Mouse (Mus musculus) erythroblast, adult 5-6 weeks (primary cell): Measurements from ENCODE around the gene Pdcd1lg2. TPM values are rescaled to one million over a fixed set of nuclear protein-coding genes. Genes with fewer than 3 reads are reported as not detected.

Experiments used
- ATAC-seq: replicated peaks from 2 replicates; pipeline ENCODE4 v1.8.0; 2016; ENCODE audit warnings: moderate number of reproducible peaks, mild to moderate bottlenecking, moderate TSS enrichment, inconsistent platforms; ENCODE audit not compliant: poor library complexity, low FRiP score, severe bottlenecking
- total RNA-seq, 2 experiments: library from RNA; stranded (forward) in 1 of 2; stranded (reverse) in 1 of 2; fragments of 150-400 nt in 1 of 2; fragments of 200-764, 138-1000 nt in 1 of 2; gene quantifications; 2 replicates each; pipeline versions ENCODE4 v1.2.3 to v1.2.4; 2015 to 2017; ENCODE audit warnings: low replicate concordance in 2 of 2

Gene Pdcd1lg2
- total RNA-seq, 2 experiments from 2014 or later, result not detected

- no peak for ATAC-seq
Observed at GRCm38 (mm10) chr19:29488420-29488819, 77.7 kb downstream of the Pdcd1lg2 start.

GRCm38 (mm10) chr19:29489785-29490284, 79.1 kb downstream of the Pdcd1lg2 start:
- ATAC-seq, result no peak

- ATAC-seq, result no peak
Observed at GRCm38 (mm10) chr19:29491467-29491866, 80.7 kb downstream of the Pdcd1lg2 start.

- no peak for ATAC-seq
Observed at GRCm38 (mm10) chr19:29494454-29494853, 83.7 kb downstream of the Pdcd1lg2 start.

GRCm38 (mm10) chr19:29496001-29496597, 85.4 kb downstream of the Pdcd1lg2 start:
- no peak for ATAC-seq

- ATAC-seq, result no peak
Observed at GRCm38 (mm10) chr19:29496786-29497557, 86.3 kb downstream of the Pdcd1lg2 start.

- no peak for ATAC-seq
Observed at GRCm38 (mm10) chr19:29497874-29498273, 87.2 kb downstream of the Pdcd1lg2 start.

GRCm38 (mm10) chr19:29498842-29499456, 88.2 kb downstream of the Pdcd1lg2 start:
- ATAC-seq, result no peak

GRCm38 (mm10) chr19:29500333-29500732, 89.6 kb downstream of the Pdcd1lg2 start:
- no peak for ATAC-seq

- peak; percentile 68; the same call in 1 of the 2 replicates for ATAC-seq
Observed at GRCm38 (mm10) chr19:29501106-29501505, 90.4 kb downstream of the Pdcd1lg2 start.

- peak; percentile 91 for ATAC-seq
Observed at GRCm38 (mm10) chr19:29501507-29501906, 90.8 kb downstream of the Pdcd1lg2 start.

- no peak for ATAC-seq
Observed at GRCm38 (mm10) chr19:29504131-29504530, 93.4 kb downstream of the Pdcd1lg2 start.

GRCm38 (mm10) chr19:29505617-29506016, 94.9 kb downstream of the Pdcd1lg2 start:
- ATAC-seq, result no peak

GRCm38 (mm10) chr19:29508208-29508607, 97.5 kb downstream of the Pdcd1lg2 start:
- no peak for ATAC-seq

- ATAC-seq, result no peak
Observed at GRCm38 (mm10) chr19:29509857-29510256, 99.1 kb downstream of the Pdcd1lg2 start.

- ATAC-seq, result no peak
Observed at GRCm38 (mm10) chr19:29511826-29512225, 101.1 kb downstream of the Pdcd1lg2 start.

GRCm38 (mm10) chr19:29513111-29513766, 102.5 kb downstream of the Pdcd1lg2 start:
- no peak for ATAC-seq

GRCm38 (mm10) chr19:29514130-29514529, 103.4 kb downstream of the Pdcd1lg2 start:
- no peak for ATAC-seq

GRCm38 (mm10) chr19:29515386-29515785, 104.7 kb downstream of the Pdcd1lg2 start:
- no peak for ATAC-seq

GRCm38 (mm10) chr19:29515991-29516390, 105.3 kb downstream of the Pdcd1lg2 start:
- ATAC-seq, result no peak
